In genomic region chr9:43684596-43684995, GRCm38 (mm10) we compare ENCODE assay signal across 16 mouse cellular contexts.
"Had no signal": no experiment of that assay in that cellular context is flagged by ENCODE, and none has a peak within 500 bp of the region (broad histone marks: within the 10 kb centered on the region; RNA-seq: fewer than 3 reads in every experiment).

No protein-coding gene starts in this region.

- H3K4me1 ChIP-seq: neural tube, embryonic 13.5 days; neural tube, embryonic 15.5 days; stomach, embryonic 15.5 days had no signal

- H3K27me3 ChIP-seq: neural tube, embryonic 13.5 days; neural tube, embryonic 15.5 days; stomach, embryonic 15.5 days had no signal

- H3K4me3 ChIP-seq: midbrain, embryonic 10.5 days; midbrain, embryonic 12.5 days; neural tube, embryonic 13.5 days; neural tube, embryonic 15.5 days; stomach, embryonic 15.5 days had no signal

- DNase-seq: lung, adult 18-20 months; lung, embryonic 14.5 days; lung, postnatal 10 days; midbrain, embryonic 14.5 days; retina, postnatal 1 day; right cerebral cortex, postnatal 14 days; thymus, adult 2 months; thymus, postnatal 25 days; thymus, postnatal 4 days had no signal

- H3K27ac ChIP-seq: midbrain, embryonic 10.5 days; midbrain, embryonic 12.5 days; neural tube, embryonic 13.5 days; neural tube, embryonic 15.5 days; stomach, embryonic 15.5 days; stomach, postnatal 0 days had no signal

- ATAC-seq: midbrain, embryonic 16.5 days had no signal

- H3K9ac ChIP-seq: lung, embryonic 14.5 days; midbrain, embryonic 12.5 days; neural tube, embryonic 13.5 days; neural tube, embryonic 15.5 days; stomach, embryonic 15.5 days had no signal

- H3K4me2 ChIP-seq: lung, embryonic 14.5 days; midbrain, embryonic 12.5 days; neural tube, embryonic 13.5 days; neural tube, embryonic 15.5 days; stomach, embryonic 15.5 days had no signal

- H3K36me3 ChIP-seq: midbrain, embryonic 10.5 days; midbrain, embryonic 12.5 days; neural tube, embryonic 13.5 days; neural tube, embryonic 15.5 days; stomach, embryonic 15.5 days had no signal

- H3K9me3 ChIP-seq: midbrain, embryonic 10.5 days; midbrain, embryonic 12.5 days; neural tube, embryonic 13.5 days; neural tube, embryonic 15.5 days; stomach, embryonic 15.5 days had no signal
